Mouse (Mus musculus) monocyte, adult 2 months (primary cell): ENCODE results near the gene Rab19.
"Not testable (repeated sequence)": the region's sequence is repeated elsewhere in the genome, so short reads cannot be mapped to it uniquely, and the experiment has no call there.

Source experiments
- DNase-seq, 2 experiments: peaks; one replicate each; pipeline ENCODE4 v3.0.0; 2022; ENCODE audit warnings: low spot score in 2 of 2, low read depth in 1 of 2

The Rab19 gene

GRCm38 (mm10) chr6:39429007-39429788 lies 48.2 kb downstream of the Rab19 start:
- DNase-seq: no peak

GRCm38 (mm10) chr6:39430722-39431121 lies 49.7 kb downstream of the Rab19 start:
- DNase-seq: no peak

- DNase-seq: no peak
These were observed 52.2 kb downstream of the Rab19 start for GRCm38 (mm10) chr6:39433174-39433573.

GRCm38 (mm10) chr6:39433701-39434100 lies 52.7 kb downstream of the Rab19 start:
- DNase-seq: no peak

- no peak for DNase-seq
These were observed 53.3 kb downstream of the Rab19 start for GRCm38 (mm10) chr6:39434111-39434885.

- no peak for DNase-seq
These were observed 54.0 kb downstream of the Rab19 start for GRCm38 (mm10) chr6:39434886-39435492.

GRCm38 (mm10) chr6:39435875-39436274 lies 54.9 kb downstream of the Rab19 start:
- DNase-seq: no peak

GRCm38 (mm10) chr6:39437519-39437918 lies 56.5 kb downstream of the Rab19 start:
- not testable (repeated sequence) for DNase-seq
